Mouse (Mus musculus): ENCODE data around the gene Krt35.

GRCm38 (mm10) chr11:100058875-100059274, 37.2 kb downstream of the Krt35 start:
- TF ChIP-seq USF1 (IDR thresholded peaks at IDR 0.05; ENCODE audit: low read depth) (no peak), CTCF (IDR thresholded peaks at IDR 0.05; ENCODE audit: control insufficient read depth, insufficient read depth, insufficient read length) (no peak)

Data from C2C12 (cell line).